Mouse (Mus musculus) myocyte (in vitro differentiated cells): ENCODE results near the gene Ugt1a1.

Source experiments
- CEBPB ChIP-seq: IDR thresholded peaks from 2 replicates; pipeline ENCODE4 v1.6.1; 2011; ENCODE audit warnings: mild to moderate bottlenecking, moderate library complexity; ENCODE audit not compliant: poor library complexity, insufficient read depth, severe bottlenecking
- E2F4 ChIP-seq: IDR thresholded peaks from one replicate; pipeline ENCODE4 v1.6.1; 2011; ENCODE audit warnings: mild to moderate bottlenecking, control low read depth, moderate library complexity; ENCODE audit not compliant: insufficient read depth
- POLR2A ChIP-seq: IDR thresholded peaks from one replicate; pipeline ENCODE4 v1.6.1; 2011; ENCODE audit warnings: low read depth, mild to moderate bottlenecking, control low read depth, moderate library complexity; ENCODE audit not compliant: insufficient read length
- POLR2AphosphoS2 ChIP-seq: IDR thresholded peaks from one replicate; pipeline ENCODE4 v1.6.1; 2011; ENCODE audit warnings: low read depth, control low read depth; ENCODE audit not compliant: insufficient read length
- SRF ChIP-seq: IDR thresholded peaks from one replicate; pipeline ENCODE4 v1.6.1; 2011; ENCODE audit warnings: low read depth; ENCODE audit not compliant: control insufficient read depth, insufficient read length
- TCF3 ChIP-seq: IDR thresholded peaks from one replicate; pipeline ENCODE4 v1.6.1; 2011; ENCODE audit warnings: low read depth, control low read depth; ENCODE audit not compliant: insufficient read length

DNA sequence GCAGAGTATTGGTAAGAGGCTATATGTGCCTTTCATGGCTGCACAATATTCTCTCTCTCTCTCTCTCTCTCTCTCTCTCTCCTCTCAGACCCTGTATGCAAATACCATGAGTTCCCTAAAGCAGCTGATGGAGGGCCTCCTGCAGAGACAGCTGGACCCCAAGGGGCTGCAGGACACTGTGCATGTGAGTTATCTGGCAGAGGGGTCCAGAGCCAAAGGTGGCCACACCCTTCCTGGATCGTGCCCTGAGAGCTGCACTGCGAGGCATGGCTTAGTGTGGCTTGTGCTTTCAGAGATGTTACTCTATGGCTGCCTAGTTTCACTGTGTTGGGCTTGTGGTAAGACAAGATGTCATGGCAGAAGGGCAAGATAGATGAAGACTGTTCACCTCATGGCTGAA, 35.9 kb downstream of the Ugt1a1 start:
- TF ChIP-seq POLR2A (no peak), CEBPB (no peak), E2F4 (no peak), POLR2AphosphoS2 (no peak), SRF (no peak), TCF3 (no peak)
